Mouse (Mus musculus): Measurements from ENCODE around the gene Odf3l2. TPM values are rescaled to one million over a fixed set of nuclear protein-coding genes. Genes with fewer than 3 reads are reported as not detected.

The Odf3l2 gene
- polyA plus RNA-seq, 1 experiment from 2014 or later, result not detected

GRCm38 (mm10) chr10:79594111-79594510, 51.4 kb downstream of the Odf3l2 start:
- no peak overlapping the region for H3K27ac ChIP-seq (replicated peaks)
- ATAC-seq (ENCODE audit: low FRiP score, low read depth), result no peak

DNA sequence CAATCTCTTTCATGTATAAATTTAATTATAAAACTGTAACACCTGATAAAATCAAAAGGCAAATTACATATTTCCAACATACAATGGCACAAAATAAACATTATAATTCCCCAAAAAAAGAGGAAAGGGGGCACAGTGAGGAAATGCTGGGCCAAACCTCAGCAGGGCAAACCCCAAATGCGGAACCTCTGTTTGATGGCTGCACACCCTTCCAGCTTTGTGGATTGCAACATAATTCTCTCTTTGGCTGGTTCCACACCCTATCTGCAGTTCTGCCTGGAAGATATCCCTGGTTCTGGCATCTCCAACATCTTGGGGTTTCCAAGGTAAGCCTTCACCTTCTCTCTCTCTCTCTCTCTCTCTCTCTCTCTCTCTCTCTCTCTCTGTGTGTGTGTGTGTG, 54.8 kb downstream of the Odf3l2 start:
- Histone ChIP-seq H3K4me3 (no peak overlapping the region), H3K9me3 (no peaks in the 10 kb centered on the region), H3K27me3 (peaks cover 21% of the 10 kb centered on the region), H3K4me1 (no peaks in the 10 kb centered on the region), H3K4me2 (replicated peaks) (no peak overlapping the region), H3K9ac (replicated peaks) (no peak overlapping the region), H3K36me3 (no peaks in the 10 kb centered on the region), H3K27ac (replicated peaks) (no peak overlapping the region)
- no peak for ATAC-seq (ENCODE audit: low FRiP score, low read depth)
- WGBS, result 95% methylated on average over 1 of the region's 1 CpGs

More at GRCm38 (mm10) chr10:79594111-79594510, 51.4 kb downstream of the Odf3l2 start:
- Histone ChIP-seq H3K4me2 (replicated peaks) (no peak overlapping the region), H3K36me3 (no peaks in the 10 kb centered on the region), H3K27me3 (peaks cover 38% of the 10 kb centered on the region), H3K4me3 (no peak overlapping the region), H3K9me3 (no peaks in the 10 kb centered on the region), H3K9ac (replicated peaks) (no peak overlapping the region), H3K4me1 (no peaks in the 10 kb centered on the region)
- WGBS, result 64% methylated on average over 6 of the region's 6 CpGs

Other genes starting within 250 kb of the Odf3l2 start
- 0.07 TPM in 1 of 2 replicates, not detected in the other for gene Vmn2r83, start 177.0 kb downstream of the Odf3l2 start, polyA plus RNA-seq (2016; fragmentation: Nextera tagmentation; extraction: Ambion mirVana)
- 10.9 and 11.0 TPM in 2 replicates for gene Plpp2, start 111.9 kb downstream of the Odf3l2 start, polyA plus RNA-seq (2016; fragmentation: Nextera tagmentation; extraction: Ambion mirVana)
- gene Mier2, start 90.5 kb downstream of the Odf3l2 start, polyA plus RNA-seq (2016; fragmentation: Nextera tagmentation; extraction: Ambion mirVana), result 59.8 and 62.5 TPM in 2 replicates
- gene Theg, start 58.4 kb downstream of the Odf3l2 start, polyA plus RNA-seq (2016; fragmentation: Nextera tagmentation; extraction: Ambion mirVana), result not detected in 2 replicates
- 0.04 and 0.08 TPM in 2 replicates for gene C2cd4c, start 31.7 kb downstream of the Odf3l2 start, polyA plus RNA-seq (2016; fragmentation: Nextera tagmentation; extraction: Ambion mirVana)
- 22.8 and 23.3 TPM in 2 replicates for gene Shc2, start 7.8 kb downstream of the Odf3l2 start, polyA plus RNA-seq (2016; fragmentation: Nextera tagmentation; extraction: Ambion mirVana)
- 0.60 and 1.7 TPM in 2 replicates for gene Madcam1, start 18.8 kb upstream of the Odf3l2 start, polyA plus RNA-seq (2016; fragmentation: Nextera tagmentation; extraction: Ambion mirVana)
- 62.4 and 72.3 TPM in 2 replicates for gene Tpgs1, start 23.6 kb upstream of the Odf3l2 start, polyA plus RNA-seq (2016; fragmentation: Nextera tagmentation; extraction: Ambion mirVana)
- gene Cdc34, start 36.5 kb upstream of the Odf3l2 start, polyA plus RNA-seq (2016; fragmentation: Nextera tagmentation; extraction: Ambion mirVana), result 139 and 156 TPM in 2 replicates
- 1.4 TPM in 2 replicates for gene Gzmm, start 43.3 kb upstream of the Odf3l2 start, polyA plus RNA-seq (2016; fragmentation: Nextera tagmentation; extraction: Ambion mirVana)
- 540 and 588 TPM in 2 replicates for gene Bsg, start 58.8 kb upstream of the Odf3l2 start, polyA plus RNA-seq (2016; fragmentation: Nextera tagmentation; extraction: Ambion mirVana)
- gene Hcn2, start 70.9 kb upstream of the Odf3l2 start, polyA plus RNA-seq (2016; fragmentation: Nextera tagmentation; extraction: Ambion mirVana), result 0.18 and 0.25 TPM in 2 replicates
- 45.3 and 46.3 TPM in 2 replicates for gene Polrmt, start 100.8 kb upstream of the Odf3l2 start, polyA plus RNA-seq (2016; fragmentation: Nextera tagmentation; extraction: Ambion mirVana)
- gene Fgf22, start 109.3 kb upstream of the Odf3l2 start, polyA plus RNA-seq (2016; fragmentation: Nextera tagmentation; extraction: Ambion mirVana), result 0.48 and 0.55 TPM in 2 replicates
- 98.8 and 104 TPM in 2 replicates for gene Rnf126, start 121.2 kb upstream of the Odf3l2 start, polyA plus RNA-seq (2016; fragmentation: Nextera tagmentation; extraction: Ambion mirVana)
- 1.0 and 1.6 TPM in 2 replicates for gene Fstl3, start 131.5 kb upstream of the Odf3l2 start, polyA plus RNA-seq (2016; fragmentation: Nextera tagmentation; extraction: Ambion mirVana)
- gene Prss57, start 145.2 kb upstream of the Odf3l2 start, polyA plus RNA-seq (2016; fragmentation: Nextera tagmentation; extraction: Ambion mirVana), result 0.27 TPM in 1 of 2 replicates, not detected in the other
- 198 and 204 TPM in 2 replicates for gene Palm, start 147.8 kb upstream of the Odf3l2 start, polyA plus RNA-seq (2016; fragmentation: Nextera tagmentation; extraction: Ambion mirVana)
- gene Misp, start 175.3 kb upstream of the Odf3l2 start, polyA plus RNA-seq (2016; fragmentation: Nextera tagmentation; extraction: Ambion mirVana), result 0.94 and 1.0 TPM in 2 replicates
- 202 TPM in 2 replicates for gene Ptbp1, start 208.7 kb upstream of the Odf3l2 start, polyA plus RNA-seq (2016; fragmentation: Nextera tagmentation; extraction: Ambion mirVana)
- gene Prtn3, start 228.7 kb upstream of the Odf3l2 start, polyA plus RNA-seq (2016; fragmentation: Nextera tagmentation; extraction: Ambion mirVana), result 14.3 and 16.7 TPM in 2 replicates
- gene Plppr3, start 228.9 kb upstream of the Odf3l2 start, polyA plus RNA-seq (2016; fragmentation: Nextera tagmentation; extraction: Ambion mirVana), result 296 and 302 TPM in 2 replicates
- not detected in 2 replicates for gene Elane, start 240.5 kb upstream of the Odf3l2 start, polyA plus RNA-seq (2016; fragmentation: Nextera tagmentation; extraction: Ambion mirVana)
- gene Cfd, start 245.1 kb upstream of the Odf3l2 start, polyA plus RNA-seq (2016; fragmentation: Nextera tagmentation; extraction: Ambion mirVana), result not detected in 2 replicates

All from midbrain, embryonic 12.5 days (tissue).